Mouse (Mus musculus) embryonic facial prominence, embryonic 14.5 days (tissue): ENCODE data around the gene Gm38392. TPM values are rescaled to one million over a fixed set of nuclear protein-coding genes. Genes with fewer than 3 reads are reported as not detected.
"Not testable (repeated sequence)": the region's sequence is repeated elsewhere in the genome, so short reads cannot be mapped to it uniquely, and the experiment has no call there.

Source experiments
- ATAC-seq: fragments of 200-750 bp; cut with Nextera tagmentation; 2 replicates; pipeline ENCODE4 v1.8.0; 2017; ENCODE audit warnings: low read depth, moderate number of reproducible peaks, moderate TSS enrichment
- DNase-seq: peaks from one replicate; pipeline ENCODE4 v3.0.0-alpha.2; 2015; ENCODE audit warnings: low spot score
- H3K27ac ChIP-seq: fragments of 300-500 bp; sonication (generic); replicated peaks from 2 replicates; pipeline ENCODE4 v1.5.1; 2014; ENCODE audit warnings: low read depth, mild to moderate bottlenecking, low read length, moderate library complexity
- H3K27me3 ChIP-seq: fragments of 300-500 bp; sonication (generic); replicated peaks from 2 replicates; pipeline ENCODE4 v1.6.1; 2014; ENCODE audit warnings: low read length; ENCODE audit not compliant: control insufficient read depth, insufficient read depth
- H3K36me3 ChIP-seq: fragments of 300-500 bp; sonication (generic); 2 replicates; pipeline ENCODE4 v1.6.1; 2014; ENCODE audit warnings: low read length, mixed read lengths; ENCODE audit not compliant: control insufficient read depth, insufficient read depth
- H3K4me1 ChIP-seq: fragments of 300-500 bp; sonication (generic); 2 replicates; pipeline ENCODE4 v1.6.1; 2014; ENCODE audit warnings: antibody characterized with exemption, low read length; ENCODE audit not compliant: control insufficient read depth, insufficient read depth
- H3K4me2 ChIP-seq: fragments of 300-500 bp; sonication (generic); 2 replicates; pipeline ENCODE4 v1.6.1; 2014; ENCODE audit warnings: low read depth, mild to moderate bottlenecking, low read length, moderate library complexity, mixed read lengths
- H3K4me3 ChIP-seq: fragments of 300-500 bp; sonication (generic); 2 replicates; pipeline ENCODE4 v1.5.1; 2014; ENCODE audit warnings: low read depth, mild to moderate bottlenecking, low read length
- H3K9ac ChIP-seq: fragments of 300-500 bp; sonication (generic); 2 replicates; pipeline ENCODE4 v1.6.1; 2014; ENCODE audit warnings: low read depth, mild to moderate bottlenecking, low read length, moderate library complexity, mixed read lengths
- H3K9me3 ChIP-seq: fragments of 300-500 bp; sonication (generic); 2 replicates; pipeline ENCODE4 v1.6.1; 2016; ENCODE audit warnings: low read length; ENCODE audit not compliant: control insufficient read depth
- WGBS: fragments of 180-500 bp; shearing (Covaris S2); extraction: QIAGEN DNeasy Blood & Tissue Kit; methylation state at CpG from one replicate; pipeline ENCODE4 v1.1.7; 2014; 5-methylcytosine and 5-hydroxymethylcytosine counted together
- polyA plus RNA-seq: library from polyadenylated mRNA; unstranded; fragments of >200 nt; fragmentation: Nextera tagmentation; extraction: Ambion mirVana; gene quantifications from 2 replicates; pipeline ENCODE4 v1.2.1, GENCODE M21; 2014

Gm38392 gene
- polyA plus RNA-seq, 1 experiment from 2014 or later: not detected

GRCm38 (mm10) chr3:88271298-88271697 lies 15.7 kb downstream of the Gm38392 start:
- not testable (repeated sequence) for H3K4me2 ChIP-seq, H3K4me3 ChIP-seq, H3K36me3 ChIP-seq, DNase-seq, H3K9ac ChIP-seq, ATAC-seq, H3K4me1 ChIP-seq, H3K27me3 ChIP-seq, H3K9me3 ChIP-seq, H3K27ac ChIP-seq
- WGBS: 96% methylated on average over 2 of the region's 2 CpGs

GRCm38 (mm10) chr3:88268991-88269390 lies 18.0 kb downstream of the Gm38392 start:
- H3K9me3 ChIP-seq: no peaks in the 10 kb centered on the region
- H3K27ac ChIP-seq: no peak overlapping the region
- H3K9ac ChIP-seq: no peak overlapping the region
- no peaks in the 10 kb centered on the region for H3K4me1 ChIP-seq
- no peak overlapping the region for H3K4me2 ChIP-seq
- H3K27me3 ChIP-seq: no peaks in the 10 kb centered on the region
- no peaks in the 10 kb centered on the region for H3K36me3 ChIP-seq
- no peak for DNase-seq
- H3K4me3 ChIP-seq: no peak overlapping the region
- no peak for ATAC-seq
- WGBS: 86% methylated on average over 5 of the region's 5 CpGs

GRCm38 (mm10) chr3:88268014-88268413 lies 19.0 kb downstream of the Gm38392 start:
- not testable (repeated sequence) for H3K27ac ChIP-seq, H3K4me3 ChIP-seq, H3K9me3 ChIP-seq, H3K4me2 ChIP-seq, DNase-seq, H3K36me3 ChIP-seq, H3K4me1 ChIP-seq, H3K9ac ChIP-seq, H3K27me3 ChIP-seq, ATAC-seq
- 81% methylated on average over 6 of the region's 6 CpGs for WGBS

DNA sequence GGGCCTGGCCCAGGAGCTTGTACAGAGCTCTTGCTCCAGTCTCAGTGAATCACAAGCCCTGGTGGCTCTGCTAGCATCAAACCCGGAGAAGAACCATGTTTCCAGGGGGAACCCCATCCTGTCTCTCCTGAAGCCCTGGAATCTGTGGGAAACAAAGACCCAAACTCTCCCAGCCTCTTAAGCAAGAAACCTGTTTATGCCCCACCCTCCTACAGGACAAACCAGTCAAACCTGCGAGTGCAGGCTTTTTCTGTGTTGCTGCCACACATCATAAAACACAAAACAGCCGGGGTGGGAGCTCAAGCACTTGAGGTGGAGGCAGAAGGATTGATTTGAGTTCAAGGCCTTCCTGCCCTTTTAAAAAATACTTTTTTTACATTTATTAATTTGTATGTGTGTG lies 24.7 kb downstream of the Gm38392 start:
- peak; percentile 63 for ATAC-seq
- H3K27ac ChIP-seq: no peak overlapping the region; the same call in 1 of the 2 replicates
- WGBS: 68% methylated on average over 3 of the region's 3 CpGs

GRCm38 (mm10) chr3:88256382-88256781 lies 30.6 kb downstream of the Gm38392 start:
- no peaks in the 10 kb centered on the region for H3K9me3 ChIP-seq
- ATAC-seq (no peak), DNase-seq (no peak)
- H3K4me2 ChIP-seq: no peak overlapping the region
- WGBS: 78% methylated on average over 7 of the region's 7 CpGs
- H3K4me3 ChIP-seq: no peak overlapping the region
- no peaks in the 10 kb centered on the region for H3K36me3 ChIP-seq
- no peak overlapping the region for H3K27ac ChIP-seq
- no peak overlapping the region for H3K9ac ChIP-seq
- H3K4me1 ChIP-seq: peaks cover 5% of the 10 kb centered on the region; the same call in 1 of the 2 replicates
- peaks cover 35% of the 10 kb centered on the region for H3K27me3 ChIP-seq

More for the DNA sequence above, 24.7 kb downstream of the Gm38392 start:
- no peaks in the 10 kb centered on the region for H3K27me3 ChIP-seq
- DNase-seq: peak; percentile 81
- H3K4me3 ChIP-seq: no peak overlapping the region
- no peaks in the 10 kb centered on the region for H3K9me3 ChIP-seq
- no peak overlapping the region for H3K9ac ChIP-seq
- H3K36me3 ChIP-seq: no peaks in the 10 kb centered on the region
- no peak overlapping the region for H3K4me2 ChIP-seq
- H3K4me1 ChIP-seq: no peaks in the 10 kb centered on the region

DNA sequence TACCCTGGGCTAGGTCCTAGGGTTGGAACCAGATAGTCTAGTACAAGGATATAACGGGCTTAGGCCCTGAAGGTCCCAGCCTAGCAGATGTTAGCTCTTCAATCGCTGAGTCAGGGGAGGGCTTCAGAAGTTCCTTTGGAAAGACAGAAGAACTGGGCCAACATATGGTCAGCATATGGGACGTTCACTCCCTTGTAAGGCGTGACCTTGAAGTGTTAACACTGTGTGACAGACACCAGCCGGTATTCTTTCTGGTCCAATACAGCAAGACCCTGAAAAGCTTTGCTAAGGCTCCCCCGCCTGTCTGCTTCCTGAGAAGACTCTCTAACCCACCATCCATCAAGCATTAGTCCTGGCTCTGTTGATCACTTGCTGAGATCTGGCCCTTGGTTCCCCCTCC lies 31.1 kb downstream of the Gm38392 start:
- ATAC-seq: no peak
- H3K36me3 ChIP-seq: no peaks in the 10 kb centered on the region
- no peak overlapping the region for H3K4me3 ChIP-seq
- H3K9me3 ChIP-seq: no peaks in the 10 kb centered on the region
- H3K27ac ChIP-seq: no peak overlapping the region
- H3K4me1 ChIP-seq: peaks cover 5% of the 10 kb centered on the region; the same call in 1 of the 2 replicates
- H3K27me3 ChIP-seq: peaks cover 35% of the 10 kb centered on the region
- 50% methylated on average over 6 of the region's 6 CpGs for WGBS
- DNase-seq: peak; percentile 59
- no peak overlapping the region for H3K4me2 ChIP-seq
- H3K9ac ChIP-seq: no peak overlapping the region

DNA sequence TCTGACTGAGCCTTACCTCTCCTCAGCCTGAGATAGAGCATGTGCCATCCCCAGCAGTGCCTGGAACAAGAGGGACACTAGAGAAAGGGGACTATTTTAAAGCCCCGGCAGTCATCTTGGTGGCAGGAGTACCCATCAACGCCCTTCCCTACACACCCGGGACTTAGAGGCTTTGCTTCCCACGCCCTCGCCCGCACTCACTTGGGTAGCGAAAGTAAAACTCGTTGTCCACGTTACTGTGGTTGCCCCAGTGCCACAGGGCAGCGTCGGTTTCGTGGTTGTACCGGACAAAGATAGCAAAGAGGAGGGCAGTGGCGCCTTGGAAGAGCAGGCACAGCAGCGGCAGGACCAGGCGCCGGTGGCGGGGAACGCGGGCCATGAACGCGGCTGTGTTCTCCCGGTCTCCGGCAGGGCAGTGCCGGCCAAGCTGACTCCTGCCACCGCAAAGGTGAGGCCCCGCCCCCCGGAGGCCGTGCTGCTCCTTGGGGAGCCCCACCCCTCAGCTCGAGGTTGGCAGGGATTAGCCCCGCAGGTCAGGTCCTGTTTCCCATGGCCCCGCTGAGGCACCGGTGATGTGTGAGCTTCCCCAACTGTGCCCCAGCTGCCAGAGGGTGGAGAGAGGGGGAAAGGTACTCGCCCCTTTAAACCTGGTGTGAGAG lies 32.6 kb downstream of the Gm38392 start, which contains the start of gene Rhbg:
Rhbg (minus strand) TSS at position 442 of the 659 bp plus-strand sequence.
- Histone ChIP-seq H3K27ac (no peak within 1 kb of the TSS), H3K9ac (peak within 1 kb of the TSS; percentile 51), H3K4me1 (peaks cover 5% of the 10 kb centered on the region; the same call in 1 of the 2 replicates), H3K27me3 (peaks cover 35% of the 10 kb centered on the region), H3K4me3 (peak within 1 kb of the TSS; percentile 40), H3K4me2 (peak within 1 kb of the TSS; percentile 67), H3K36me3 (no peaks in the 10 kb centered on the region), H3K9me3 (no peaks in the 10 kb centered on the region)
- DNase-seq (no peak), ATAC-seq (0 out of 2 replicates have a peak, but pooled peaks have one; percentile 30)
- WGBS: 3% methylated on average over 22 of the region's 34 CpGs

GRCm38 (mm10) chr3:88252739-88253138 lies 34.3 kb downstream of the Gm38392 start:
- Histone ChIP-seq H3K27me3 (peaks cover 35% of the 10 kb centered on the region), H3K36me3 (no peaks in the 10 kb centered on the region)
- 74% methylated on average over 6 of the region's 6 CpGs for WGBS

DNA sequence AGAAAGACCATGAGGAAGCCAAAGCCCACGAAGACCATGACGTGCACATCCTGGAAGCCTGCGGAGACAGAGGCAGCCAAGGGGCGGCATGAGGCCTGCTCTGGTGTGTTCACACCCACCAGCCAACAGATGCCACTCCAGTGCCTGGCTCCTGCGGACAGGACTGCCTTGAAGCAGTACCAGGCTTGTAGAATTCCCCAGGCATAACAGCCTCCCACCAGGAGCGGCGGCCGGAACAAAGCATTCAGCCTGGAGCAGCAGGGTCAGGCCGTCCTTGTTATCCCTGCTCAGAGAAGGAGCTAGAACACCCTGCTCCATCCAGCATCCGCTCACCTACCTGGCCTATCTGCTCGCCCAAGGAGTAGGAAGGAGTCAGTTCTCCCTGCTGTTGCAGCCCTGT lies 38.6 kb downstream of the Gm38392 start:
- no peak overlapping the region for H3K27ac ChIP-seq
- no peaks in the 10 kb centered on the region for H3K9me3 ChIP-seq
- no peak overlapping the region for H3K4me3 ChIP-seq
- H3K4me1 ChIP-seq: no peaks in the 10 kb centered on the region
- DNase-seq (no peak), ATAC-seq (no peak)
- WGBS: 64% methylated on average over 7 of the region's 11 CpGs
- H3K4me2 ChIP-seq: no peak overlapping the region
- peaks cover 27% of the 10 kb centered on the region for H3K27me3 ChIP-seq
- H3K9ac ChIP-seq: no peak overlapping the region
- H3K36me3 ChIP-seq: no peaks in the 10 kb centered on the region

More at GRCm38 (mm10) chr3:88252739-88253138, 34.3 kb downstream of the Gm38392 start:
- H3K4me2 ChIP-seq: no peak overlapping the region
- no peaks in the 10 kb centered on the region for H3K9me3 ChIP-seq
- DNase-seq (no peak), ATAC-seq (no peak)
- peaks cover 5% of the 10 kb centered on the region; the same call in 1 of the 2 replicates for H3K4me1 ChIP-seq
- H3K27ac ChIP-seq: no peak overlapping the region
- H3K4me3 ChIP-seq: no peak overlapping the region
- no peak overlapping the region for H3K9ac ChIP-seq
